8 mouse cellular contexts compared by ENCODE assay signal in the genomic region with DNA sequence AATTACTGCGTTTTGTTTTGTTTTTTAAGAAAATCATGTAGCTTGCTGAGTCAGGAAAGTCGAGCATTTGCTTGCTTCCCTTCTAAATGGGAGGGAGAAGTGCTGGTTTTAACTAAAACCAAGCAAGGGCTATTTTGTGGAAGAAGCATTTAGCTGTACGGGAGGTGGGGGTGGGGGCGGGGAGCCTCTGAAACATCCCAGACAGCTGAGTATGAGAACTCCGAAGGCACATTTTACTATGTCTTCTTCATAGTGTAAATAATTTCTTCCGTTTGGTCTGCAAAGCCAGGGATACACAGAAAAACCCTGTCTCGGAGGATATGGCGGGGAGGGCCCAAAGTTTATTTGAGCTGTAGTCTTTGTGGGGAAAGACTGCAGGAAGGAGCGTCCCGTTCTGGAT. TPM values are rescaled to one million over a fixed set of nuclear protein-coding genes. Genes with fewer than 3 reads are reported as not detected.
DNase-seq lines count a peak whose midpoint lies in the region; ATAC-seq lines count a peak whose summit lies in the region.

No protein-coding gene starts in this region.

- no peak for ATAC-seq in heart, embryonic 12.5 days (ENCODE audit: insufficient number of reproducible peaks, low FRiP score)
- ATAC-seq in hindbrain, embryonic 12.5 days (ENCODE audit: low FRiP score) = peak; percentile 26

- peak overlapping the region; percentile 65; the same call in 1 of the 2 replicates for H3K9ac ChIP-seq in heart, embryonic 12.5 days
- H3K9ac ChIP-seq in hindbrain, embryonic 12.5 days = peak overlapping the region; percentile 54

- H3K4me3 ChIP-seq in heart, embryonic 12.5 days = peak overlapping the region; percentile 58
- H3K4me3 ChIP-seq in hindbrain, embryonic 12.5 days = peak overlapping the region; percentile 36
- peak overlapping the region; percentile 54 for H3K4me3 ChIP-seq in midbrain, embryonic 10.5 days

- no peak for DNase-seq in heart, adult 9 months (ENCODE audit: low spot score in 2 of 2)
- peak; percentile 35 for DNase-seq in MN1 (ENCODE audit: low spot score)
- no peak for DNase-seq in midbrain, embryonic 10.5 days (ENCODE audit: low spot score)
- DNase-seq in thymus, postnatal 25 days = no peak
- no peak for DNase-seq in right cerebral cortex, postnatal 14 days
- DNase-seq in right cerebral cortex, postnatal 10 days (ENCODE audit: low spot score in 2 of 2) = no peak

- H3K27me3 ChIP-seq in heart, embryonic 12.5 days (replicated peaks) = no peaks in the 10 kb centered on the region
- no peaks in the 10 kb centered on the region for H3K27me3 ChIP-seq in hindbrain, embryonic 12.5 days
- H3K27me3 ChIP-seq in midbrain, embryonic 10.5 days (ENCODE audit: low read depth, poor library complexity, severe bottlenecking) = no peaks in the 10 kb centered on the region

- no peaks in the 10 kb centered on the region; the same call in 1 of the 2 replicates for H3K9me3 ChIP-seq in heart, embryonic 12.5 days (replicated peaks)
- H3K9me3 ChIP-seq in hindbrain, embryonic 12.5 days (replicated peaks) = no peaks in the 10 kb centered on the region
- H3K9me3 ChIP-seq in midbrain, embryonic 10.5 days (replicated peaks) = no peaks in the 10 kb centered on the region

- H3K36me3 ChIP-seq in heart, embryonic 12.5 days = no peaks in the 10 kb centered on the region
- no peaks in the 10 kb centered on the region for H3K36me3 ChIP-seq in hindbrain, embryonic 12.5 days
- H3K36me3 ChIP-seq in midbrain, embryonic 10.5 days = no peaks in the 10 kb centered on the region

- H3K4me1 ChIP-seq in heart, embryonic 12.5 days (replicated peaks) = peaks cover 3% of the 10 kb centered on the region
- no peaks in the 10 kb centered on the region for H3K4me1 ChIP-seq in hindbrain, embryonic 12.5 days
- H3K4me1 ChIP-seq in midbrain, embryonic 10.5 days = peaks cover 12% of the 10 kb centered on the region

- H3K27ac ChIP-seq in heart, embryonic 12.5 days (ENCODE audit: poor library complexity, severe bottlenecking) = peak overlapping the region; percentile 91
- H3K27ac ChIP-seq in hindbrain, embryonic 12.5 days = peak overlapping the region; percentile 96
- H3K27ac ChIP-seq in midbrain, embryonic 10.5 days (replicated peaks) = peak overlapping the region; percentile 91

- 10% methylated on average over 10 of the region's 10 CpGs for WGBS in heart, embryonic 12.5 days
- 3% methylated on average over 10 of the region's 10 CpGs for WGBS in hindbrain, embryonic 12.5 days
- 6% methylated on average over 10 of the region's 10 CpGs for WGBS in midbrain, embryonic 10.5 days

- H3K4me2 ChIP-seq in heart, embryonic 12.5 days = peak overlapping the region; percentile 72
- peak overlapping the region; percentile 52 for H3K4me2 ChIP-seq in hindbrain, embryonic 12.5 days (replicated peaks)

RNA-seq across cellular contexts. Expression of a gene that starts 5.0 kb away (rescaled TPM):
- 0.10 TPM in 1 of 2 replicates, not detected in the other for polyA plus RNA-seq in heart, embryonic 12.5 days (2016; fragmentation: Nextera tagmentation; extraction: Ambion mirVana)
- polyA plus RNA-seq in hindbrain, embryonic 12.5 days (2016; fragmentation: Nextera tagmentation; extraction: Ambion mirVana) = 0.85 and 1.3 TPM in 2 replicates
- polyA plus RNA-seq in midbrain, embryonic 10.5 days (2016; fragmentation: Nextera tagmentation; extraction: Ambion mirVana) = 0.10 and 0.15 TPM in 2 replicates

RNA-seq across cellular contexts. Expression of a gene that starts 17.6 kb away (rescaled TPM):
- 8.3 and 8.6 TPM in 2 replicates for polyA plus RNA-seq in heart, embryonic 12.5 days (2016; fragmentation: Nextera tagmentation; extraction: Ambion mirVana)
- 41.8 and 42.1 TPM in 2 replicates for polyA plus RNA-seq in hindbrain, embryonic 12.5 days (2016; fragmentation: Nextera tagmentation; extraction: Ambion mirVana)
- 7.9 and 12.2 TPM in 2 replicates for polyA plus RNA-seq in midbrain, embryonic 10.5 days (2016; fragmentation: Nextera tagmentation; extraction: Ambion mirVana)

RNA-seq across cellular contexts. Expression of a gene that starts 27.2 kb away (rescaled TPM):
- 60.0 and 64.4 TPM in 2 replicates for polyA plus RNA-seq in heart, embryonic 12.5 days (2016; fragmentation: Nextera tagmentation; extraction: Ambion mirVana)
- polyA plus RNA-seq in hindbrain, embryonic 12.5 days (2016; fragmentation: Nextera tagmentation; extraction: Ambion mirVana) = 208 and 223 TPM in 2 replicates
- polyA plus RNA-seq in midbrain, embryonic 10.5 days (2016; fragmentation: Nextera tagmentation; extraction: Ambion mirVana) = 61.6 and 87.8 TPM in 2 replicates

RNA-seq across cellular contexts. Expression of a gene that starts 38.9 kb away (rescaled TPM):
- 0.31 and 0.36 TPM in 2 replicates for polyA plus RNA-seq in heart, embryonic 12.5 days (2016; fragmentation: Nextera tagmentation; extraction: Ambion mirVana)
- polyA plus RNA-seq in hindbrain, embryonic 12.5 days (2016; fragmentation: Nextera tagmentation; extraction: Ambion mirVana) = 1.6 and 2.3 TPM in 2 replicates
- 0.83 and 1.2 TPM in 2 replicates for polyA plus RNA-seq in midbrain, embryonic 10.5 days (2016; fragmentation: Nextera tagmentation; extraction: Ambion mirVana)

RNA-seq across cellular contexts. Expression of a gene that starts 47.2 kb away (rescaled TPM):
- polyA plus RNA-seq in heart, embryonic 12.5 days (2016; fragmentation: Nextera tagmentation; extraction: Ambion mirVana) = 0.20 TPM in 1 of 2 replicates, not detected in the other
- 0.50 TPM in 1 of 2 replicates, not detected in the other for polyA plus RNA-seq in hindbrain, embryonic 12.5 days (2016; fragmentation: Nextera tagmentation; extraction: Ambion mirVana)
- not detected in 2 replicates for polyA plus RNA-seq in midbrain, embryonic 10.5 days (2016; fragmentation: Nextera tagmentation; extraction: Ambion mirVana)
